Mouse (Mus musculus) megakaryocyte, adult 5-6 weeks (primary cell): ENCODE results near the gene Vmn1r81. TPM values are rescaled to one million over a fixed set of nuclear protein-coding genes. Genes with fewer than 3 reads are reported as not detected.

ENCODE experiments used
- ATAC-seq: 2 replicates; pipeline ENCODE4 v1.8.0; 2016; ENCODE audit warnings: mild to moderate bottlenecking, inconsistent platforms; ENCODE audit not compliant: poor library complexity, severe bottlenecking
- total RNA-seq, 2 experiments: library from RNA; stranded (forward) in 1 of 2; stranded (reverse) in 1 of 2; fragments of 153-499, 151-499 nt in 1 of 2; fragments of 221-1000, 200-1000 nt in 1 of 2; gene quantifications; 2 replicates each; pipeline versions ENCODE4 v1.2.3 to v1.2.4; 2015 to 2017

Vmn1r81 gene
- not detected in 2 replicates for total RNA-seq (2015)
- not detected in 2 replicates for total RNA-seq (2017)

DNA sequence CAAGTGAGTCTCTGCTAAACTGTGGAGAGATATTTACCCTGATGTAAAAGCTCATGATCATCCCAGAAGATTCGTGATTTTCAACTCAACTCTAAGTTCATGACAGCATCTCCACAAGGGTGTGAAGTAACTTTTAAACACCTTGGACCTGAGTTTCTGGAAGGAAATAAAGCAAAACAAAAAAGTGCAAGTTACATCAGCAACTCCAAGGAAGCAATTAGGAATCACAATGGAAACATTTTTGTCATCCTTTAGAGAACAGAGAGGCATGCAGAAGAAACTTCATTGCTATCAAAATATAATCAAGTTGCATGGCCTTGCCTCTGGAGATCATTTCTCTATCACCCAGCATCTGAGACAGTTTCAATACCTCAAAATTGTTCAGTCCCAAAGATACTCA, at the start of gene Vmn1r81:
Gene Vmn1r81 (minus strand): TSS at position 101 of the 400 bp plus-strand sequence.
- ATAC-seq = no peak

DNA sequence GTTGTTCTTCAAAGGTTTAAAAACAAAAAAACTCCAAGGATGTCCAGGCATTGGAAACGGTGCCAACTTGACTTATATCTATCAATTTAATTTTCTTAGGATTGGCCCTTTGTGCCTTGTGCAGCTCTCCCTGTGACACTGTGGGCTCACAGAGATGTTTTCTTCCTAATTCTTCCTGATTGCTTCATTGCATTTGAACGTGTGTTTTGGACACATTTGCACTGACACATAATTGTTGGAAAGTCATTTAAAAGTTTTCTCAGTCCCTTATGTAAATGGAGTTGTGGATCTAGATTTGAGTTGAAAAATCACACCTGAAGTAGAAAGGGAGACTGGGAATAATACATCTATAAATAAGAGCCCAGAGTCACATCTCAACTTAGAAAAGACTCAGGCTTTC, 32.1 kb upstream of the Vmn1r81 start, which contains the start of gene Vmn1r82:
Gene Vmn1r82 (plus strand): TSS at position 301 of the 400 bp plus-strand sequence.
- no peak for ATAC-seq

DNA sequence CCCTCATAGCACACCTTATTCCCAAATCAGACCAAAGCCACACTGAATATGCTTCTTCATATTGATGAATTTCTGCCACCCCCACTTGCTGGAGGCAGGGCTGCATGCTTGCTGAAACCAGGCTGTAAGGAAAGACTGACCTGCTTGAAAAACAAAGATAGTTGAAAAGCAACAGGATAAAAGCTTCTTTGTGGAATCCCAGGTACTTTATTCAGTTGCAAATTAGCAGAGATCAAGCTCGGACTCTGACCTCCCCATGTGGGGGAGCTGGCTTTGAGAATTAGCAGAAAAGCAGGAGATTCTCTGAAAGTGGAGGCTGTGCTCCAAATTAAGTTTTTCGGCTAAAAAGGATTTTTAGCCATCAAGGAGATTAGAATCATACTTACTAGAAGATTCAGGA, 63.9 kb downstream of the Vmn1r81 start:
- no peak for ATAC-seq

Other genes with a start within 250 kb of the Vmn1r81 start
- gene Vmn1r77, start 231.5 kb downstream of the Vmn1r81 start, total RNA-seq (2015) = not detected in 2 replicates
- not detected in 2 replicates for gene Vmn1r77, start 231.5 kb downstream of the Vmn1r81 start, total RNA-seq (2017)
- not detected in 2 replicates for gene Vmn1r78, start 118.0 kb downstream of the Vmn1r81 start, total RNA-seq (2015)
- gene Vmn1r78, start 118.0 kb downstream of the Vmn1r81 start, total RNA-seq (2017) = not detected in 2 replicates
- not detected in 2 replicates for gene Vmn1r79, start 97.0 kb downstream of the Vmn1r81 start, total RNA-seq (2015)
- not detected in 2 replicates for gene Vmn1r79, start 97.0 kb downstream of the Vmn1r81 start, total RNA-seq (2017)
- gene Vmn1r80, start 79.0 kb downstream of the Vmn1r81 start, total RNA-seq (2015) = not detected in 2 replicates
- gene Vmn1r80, start 79.0 kb downstream of the Vmn1r81 start, total RNA-seq (2017) = not detected in 2 replicates
- not detected in 2 replicates for gene Vmn1r82, start 32.2 kb upstream of the Vmn1r81 start, total RNA-seq (2015)
- not detected in 2 replicates for gene Vmn1r82, start 32.2 kb upstream of the Vmn1r81 start, total RNA-seq (2017)
- gene Vmn1r83, start 61.2 kb upstream of the Vmn1r81 start, total RNA-seq (2015) = not detected in 2 replicates
- not detected in 2 replicates for gene Vmn1r83, start 61.2 kb upstream of the Vmn1r81 start, total RNA-seq (2017)
- gene Vmn1r84, start 101.0 kb upstream of the Vmn1r81 start, total RNA-seq (2015) = not detected in 2 replicates
- not detected in 2 replicates for gene Vmn1r84, start 101.0 kb upstream of the Vmn1r81 start, total RNA-seq (2017)
- not detected in 2 replicates for gene Zfp551, start 154.5 kb upstream of the Vmn1r81 start, total RNA-seq (2015)
- gene Zfp551, start 154.5 kb upstream of the Vmn1r81 start, total RNA-seq (2017) = 0.07 and 0.41 TPM in 2 replicates
- 5.1 and 5.9 TPM in 2 replicates for gene Zfp606, start 210.0 kb upstream of the Vmn1r81 start, total RNA-seq (2015)
- 4.6 and 5.2 TPM in 2 replicates for gene Zfp606, start 210.0 kb upstream of the Vmn1r81 start, total RNA-seq (2017)
- not detected in 2 replicates for gene 2900092C05Rik, start 244.2 kb upstream of the Vmn1r81 start, total RNA-seq (2015)
- not detected in 2 replicates for gene 2900092C05Rik, start 244.2 kb upstream of the Vmn1r81 start, total RNA-seq (2017)